Mouse (Mus musculus) C2C12 (cell line): ENCODE measurements around the gene Hpcal4.

Experiments
- CTCF ChIP-seq: IDR thresholded peaks from one replicate; pipeline ENCODE4 v1.5.1; 2011; ENCODE audit not compliant: control insufficient read depth, insufficient read depth, insufficient read length
- FOSL1 ChIP-seq: IDR thresholded peaks from one replicate; pipeline ENCODE4 v1.8.0; 2011; ENCODE audit warnings: mild to moderate bottlenecking, low read length; ENCODE audit not compliant: poor library complexity, insufficient read depth, severe bottlenecking
- MAX ChIP-seq: IDR thresholded peaks from one replicate; pipeline ENCODE4 v1.6.1; 2011; ENCODE audit warnings: mild to moderate bottlenecking, control low read depth

DNA sequence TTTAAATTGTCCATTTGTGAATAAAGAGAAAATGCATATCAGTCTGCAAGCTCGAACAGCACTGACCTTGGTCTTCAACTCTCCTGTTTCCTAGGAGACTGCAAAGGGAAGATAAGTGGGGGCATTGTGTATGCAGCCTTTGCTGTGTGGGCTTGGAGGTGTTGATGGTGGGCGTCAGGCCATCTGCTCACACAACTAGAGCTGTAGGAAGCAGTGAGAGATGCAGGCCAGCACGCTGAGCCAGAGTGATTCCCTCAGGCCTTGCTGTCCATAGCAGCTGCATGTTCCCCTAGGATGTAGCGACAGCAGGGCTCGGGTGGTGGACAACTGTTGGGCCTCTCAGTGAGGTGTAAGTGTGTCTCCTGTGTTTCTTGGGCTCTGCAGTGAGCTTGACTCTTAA is 30.1 kb upstream of the Hpcal4 start:
- TF ChIP-seq CTCF (no peak), MAX (no peak), FOSL1 (no peak)
